Mouse (Mus musculus) common myeloid progenitor, adult 5-6 weeks (primary cell): ENCODE data around the gene Ovol3. TPM values are rescaled to one million over a fixed set of nuclear protein-coding genes. Genes with fewer than 3 reads are reported as not detected.
"Not testable (repeated sequence)": the region's sequence is repeated elsewhere in the genome, so short reads cannot be mapped to it uniquely, and the experiment has no call there.

Experiments used
- ATAC-seq: replicated peaks from 2 replicates; pipeline ENCODE4 v1.8.0; 2016; ENCODE audit warnings: low read depth, mild to moderate bottlenecking, moderate TSS enrichment, inconsistent platforms; ENCODE audit not compliant: poor library complexity, severe bottlenecking
- total RNA-seq: library from RNA; stranded (forward); fragments of 200-1000, 187-1606 nt; gene quantifications from 2 replicates; pipeline ENCODE4 v1.2.3, GENCODE M21; 2017

The Ovol3 gene
- not detected in 2 replicates for total RNA-seq

DNA sequence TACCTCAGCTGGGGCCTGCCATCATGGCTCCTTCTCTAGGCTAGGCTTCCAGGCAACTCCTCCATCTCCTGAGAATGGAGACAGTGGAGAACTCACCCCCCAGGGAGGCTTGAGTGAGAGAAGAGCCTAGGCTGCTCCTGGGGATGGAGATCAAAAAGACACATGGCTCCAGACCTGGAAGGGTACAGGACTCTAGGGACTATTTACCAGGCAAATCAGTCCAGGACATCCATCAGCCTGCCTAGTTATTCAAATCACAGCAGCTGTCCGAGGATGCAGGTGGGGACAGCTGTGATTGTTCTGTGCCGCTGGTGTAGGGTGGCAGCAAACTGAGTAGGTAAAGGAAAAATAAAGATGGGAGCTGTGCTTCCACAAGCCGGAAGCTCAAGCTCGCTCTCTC lies at the start of gene Ovol3:
Gene Ovol3 (minus strand): TSS at position 101 of the 400 bp plus-strand sequence.
- no peak for ATAC-seq

DNA sequence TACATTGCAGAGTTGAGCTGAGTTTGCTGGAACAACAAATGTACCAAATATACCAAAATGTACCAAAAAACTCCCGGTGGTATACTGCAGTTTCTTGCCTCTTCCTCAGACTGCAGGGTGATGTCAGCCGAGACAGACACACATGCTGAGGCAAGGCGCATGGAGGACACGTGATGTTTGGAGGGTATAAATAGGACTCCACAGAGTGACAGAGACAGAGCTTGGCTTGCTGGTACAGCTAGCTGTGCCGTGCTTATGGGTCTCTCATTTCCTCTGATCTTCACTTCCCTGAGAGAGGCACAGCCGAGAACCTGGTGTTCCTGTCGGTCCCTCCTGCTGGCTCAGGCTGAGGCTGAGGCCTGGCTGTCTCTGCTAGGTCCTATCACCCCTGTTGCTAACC lies 47.2 kb upstream of the Ovol3 start:
- ATAC-seq, result no peak

DNA sequence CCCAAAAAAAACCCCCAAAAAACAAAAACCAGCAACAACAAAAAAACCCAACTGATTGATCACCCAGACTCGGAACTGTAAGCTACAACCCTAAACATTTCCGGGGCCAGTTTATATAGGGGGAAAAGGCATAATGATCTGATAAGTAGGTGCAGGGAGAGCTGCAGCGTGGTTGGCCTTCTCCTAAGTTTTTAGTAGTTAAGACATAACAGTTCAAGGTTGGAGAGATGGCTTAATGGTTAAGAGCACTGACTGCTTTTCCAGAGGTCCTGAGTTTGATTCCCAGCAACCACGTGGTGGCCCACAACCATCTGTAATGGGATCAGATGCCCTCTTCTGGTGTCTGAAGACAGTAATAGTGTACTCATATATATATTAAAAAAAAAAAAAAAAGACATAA lies 46.0 kb upstream of the Ovol3 start:
- no peak for ATAC-seq

DNA sequence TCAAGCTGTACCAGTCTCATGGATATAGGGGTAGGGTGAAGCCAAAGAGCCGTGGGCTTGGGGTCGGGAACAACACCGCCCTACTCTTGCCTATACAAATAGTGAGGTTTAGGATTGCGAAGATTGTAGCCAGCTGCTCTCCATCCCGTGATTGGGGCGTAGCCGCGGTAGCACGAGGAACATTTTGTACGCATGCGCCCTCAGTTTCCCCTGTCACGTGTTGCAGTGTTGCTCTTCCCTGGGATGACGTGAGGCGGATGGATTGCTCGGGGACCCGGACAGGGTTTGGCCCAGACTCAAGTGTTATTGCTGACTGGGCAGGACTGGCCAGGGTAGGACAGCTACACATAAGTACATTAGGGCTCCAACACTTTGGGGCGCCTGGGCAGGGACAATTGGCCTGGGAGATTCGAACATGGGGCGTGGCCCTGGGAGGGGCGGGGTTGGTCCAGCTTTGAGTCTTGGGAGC lies 45.2 kb upstream of the Ovol3 start:
- peak; percentile 59 for ATAC-seq

DNA sequence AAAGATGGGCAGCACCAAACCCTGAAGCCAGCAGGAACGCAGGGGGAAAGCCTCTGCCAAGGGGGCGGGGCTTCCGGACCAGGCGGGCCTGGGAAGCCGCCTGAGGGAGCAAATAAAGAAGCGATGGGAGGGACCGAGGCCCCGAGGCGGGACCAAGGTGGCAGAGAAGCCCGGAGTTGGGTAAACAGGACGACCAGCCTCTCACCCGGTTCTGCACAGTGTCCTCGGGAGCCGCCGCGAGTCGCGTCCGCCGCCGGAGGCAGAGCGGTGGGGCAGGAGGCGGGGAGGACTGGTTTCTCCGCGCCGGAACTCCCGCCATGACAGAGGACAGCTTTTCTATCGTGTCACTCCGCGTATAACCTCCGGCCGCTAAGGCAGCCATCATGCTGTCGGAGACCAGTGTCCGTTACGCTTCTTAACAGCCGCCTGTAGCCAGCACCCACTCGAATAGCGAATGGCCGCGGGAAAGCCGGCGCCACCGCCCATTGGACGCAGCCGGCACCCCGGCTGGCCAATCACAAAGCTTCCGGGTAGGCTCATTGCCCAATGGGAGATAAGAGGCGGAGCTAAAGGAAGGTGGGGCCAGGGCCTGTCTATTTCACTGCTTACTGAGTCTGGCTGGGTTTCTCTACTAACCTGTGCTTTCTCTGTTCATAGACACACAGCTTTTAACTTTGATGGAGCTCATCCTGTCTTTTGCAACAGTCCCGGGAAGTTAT lies 44.6 kb upstream of the Ovol3 start, which contains the start of the genes Thap8 and Wdr62:
Gene Thap8 (plus strand): TSS at position 144 of the 719 bp plus-strand sequence.
Gene Wdr62 (minus strand): TSS at position 469 of the 719 bp plus-strand sequence.
- peak; percentile 95 for ATAC-seq

DNA sequence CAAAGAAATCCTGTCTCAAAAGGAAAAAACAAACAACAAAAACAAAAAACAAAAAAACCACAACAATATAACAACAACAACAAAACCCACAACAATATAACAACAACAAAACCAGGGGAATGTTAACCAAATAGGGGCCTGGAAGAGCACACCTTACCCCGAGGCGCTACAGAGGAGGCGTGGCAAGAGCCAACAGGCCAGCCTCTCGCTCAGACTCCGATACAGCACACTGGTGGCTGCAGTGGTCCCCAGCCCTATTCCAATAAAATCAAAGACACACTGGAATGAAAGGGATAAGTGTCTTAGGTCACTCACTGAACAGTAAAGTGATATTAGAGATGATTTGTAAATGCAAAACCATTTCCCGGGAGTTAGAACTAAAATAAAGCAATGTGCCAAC lies 44.0 kb upstream of the Ovol3 start:
- ATAC-seq, result 0 out of 2 replicates have a peak, but pooled peaks have one; percentile 30

DNA sequence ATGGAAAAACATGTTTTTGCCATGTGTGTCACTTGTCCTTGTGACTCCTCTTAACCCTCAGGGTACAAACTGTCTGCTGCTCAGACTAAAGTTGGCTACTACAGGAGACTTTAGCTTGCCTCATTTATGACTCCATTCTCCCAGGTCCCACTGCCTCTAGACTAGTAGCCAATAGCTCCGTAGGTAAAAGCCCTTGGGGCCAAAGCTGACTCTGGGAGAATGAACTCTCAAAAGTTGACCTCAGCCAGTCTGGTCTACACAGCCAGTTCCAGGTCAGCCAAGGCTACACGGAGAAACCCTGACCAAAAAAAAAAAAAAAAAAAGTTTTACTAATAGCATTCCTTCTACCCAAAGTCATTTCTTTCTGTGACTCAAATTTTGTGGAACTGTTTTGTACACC lies 43.4 kb upstream of the Ovol3 start:
- ATAC-seq, result no peak

DNA sequence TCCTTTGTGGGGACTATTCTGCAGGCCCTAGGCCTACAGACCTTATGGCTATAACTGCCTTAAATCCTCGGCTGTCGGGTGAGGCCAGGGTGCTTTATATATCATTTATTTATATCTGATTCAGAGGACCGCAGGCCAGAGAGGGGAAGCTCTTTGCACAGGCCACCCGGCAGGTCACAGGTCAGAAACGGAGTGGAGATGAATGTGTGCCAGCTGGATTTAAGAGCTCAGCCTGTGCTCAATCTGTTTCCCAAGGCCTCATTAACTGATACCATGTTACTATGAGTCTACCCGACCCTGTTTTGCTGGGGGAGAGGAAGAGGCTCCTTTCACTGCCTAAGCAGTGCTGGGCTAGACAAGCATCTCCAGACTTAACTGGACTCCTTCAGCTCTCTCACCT lies 38.9 kb upstream of the Ovol3 start:
- no peak for ATAC-seq

DNA sequence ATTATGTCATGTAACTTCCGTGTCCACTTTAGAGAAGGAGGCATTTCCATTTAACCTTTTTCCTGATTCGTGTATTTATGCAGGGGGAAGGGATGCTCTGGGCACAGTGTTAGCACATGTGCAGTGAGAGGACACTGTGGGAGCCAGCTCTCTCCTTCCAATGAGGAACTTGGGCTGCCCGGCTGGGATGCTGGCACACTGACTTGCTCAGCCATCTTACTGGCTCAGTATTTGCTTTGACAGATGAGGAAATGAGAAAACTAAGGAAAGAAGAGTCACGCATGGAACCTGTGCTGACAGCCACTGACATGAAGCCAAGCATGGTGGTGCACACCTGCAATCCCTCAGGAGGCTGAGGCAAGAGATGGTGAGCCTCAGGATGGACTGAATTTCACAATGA lies 34.1 kb upstream of the Ovol3 start:
- ATAC-seq, result no peak

DNA sequence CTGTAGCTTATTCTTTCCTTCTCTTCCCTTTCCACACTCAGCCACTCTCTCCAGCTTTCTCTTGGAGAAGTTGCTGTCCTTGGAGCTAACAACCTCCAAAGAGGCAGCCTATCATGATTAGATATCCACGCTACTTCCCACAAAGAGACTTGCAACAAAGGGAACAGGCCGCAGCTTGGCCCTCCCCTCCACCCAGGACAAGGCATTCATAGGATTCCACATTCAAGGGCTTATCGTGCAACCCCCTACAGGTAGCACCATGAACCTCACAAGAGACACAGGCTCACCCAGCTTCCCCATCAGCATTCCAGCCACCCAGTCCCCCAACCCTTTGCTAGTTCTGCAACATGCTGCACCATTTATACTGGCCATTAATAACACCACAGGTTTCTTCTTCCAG lies 31.3 kb upstream of the Ovol3 start:
- no peak for ATAC-seq

DNA sequence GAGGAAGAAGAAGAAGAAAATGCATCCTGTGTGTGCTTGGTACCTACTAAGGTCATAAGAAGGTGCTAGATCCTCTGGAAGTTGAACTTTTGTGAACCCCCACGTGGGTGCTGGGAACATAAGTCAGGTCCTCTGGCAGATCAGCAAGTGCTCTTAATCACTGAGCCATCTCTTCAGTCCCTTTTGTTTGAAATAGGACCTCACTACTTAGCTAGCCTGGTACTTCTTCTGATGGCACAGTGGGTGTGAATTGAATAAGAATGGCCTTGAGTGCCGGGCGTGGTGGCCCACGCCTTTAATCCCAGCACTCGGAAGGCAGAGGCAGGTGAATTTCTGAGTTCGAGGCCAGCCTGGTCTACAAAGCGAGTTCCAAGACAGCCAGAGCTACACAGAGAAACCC lies 30.4 kb upstream of the Ovol3 start:
- ATAC-seq, result no peak

DNA sequence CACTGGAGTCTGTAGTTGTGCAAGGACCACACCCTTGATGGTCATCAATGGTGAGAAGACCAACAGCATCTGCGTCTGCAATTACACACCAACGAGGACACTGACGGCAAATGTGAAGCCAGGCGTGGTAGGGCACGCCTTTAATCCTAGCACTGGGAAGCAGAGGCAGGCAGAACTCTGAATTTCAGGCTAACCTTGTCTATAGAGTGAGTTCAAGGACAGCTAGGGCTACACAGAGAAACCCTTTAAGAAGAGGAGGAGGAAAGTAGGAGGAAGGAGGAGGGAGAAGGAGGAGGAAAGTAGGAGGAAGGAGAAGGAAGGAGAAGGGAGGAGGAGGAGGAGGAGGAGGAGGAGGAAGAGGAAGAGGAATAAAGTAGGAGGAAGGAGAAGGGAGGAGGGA lies 30.0 kb upstream of the Ovol3 start:
- ATAC-seq, result no peak

DNA sequence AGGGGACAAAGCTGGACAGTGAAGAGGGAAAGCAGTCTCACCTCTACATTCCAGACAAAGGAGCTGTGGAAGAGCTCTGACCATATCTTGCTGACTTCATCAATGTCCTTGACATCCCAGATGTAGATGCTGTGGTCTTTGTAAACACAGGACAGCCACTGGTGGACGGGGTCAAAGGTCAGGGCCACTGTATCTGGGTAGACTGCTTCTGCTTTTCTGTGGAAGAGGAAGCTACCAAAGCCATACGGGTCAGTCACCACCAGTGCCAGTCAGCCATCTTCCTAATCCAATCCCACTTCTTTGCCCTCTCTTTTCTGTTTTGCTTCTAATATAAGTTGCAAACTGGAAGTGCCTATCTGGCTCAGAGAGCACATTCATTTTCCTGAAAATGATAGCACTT lies 29.5 kb upstream of the Ovol3 start:
- ATAC-seq, result no peak

DNA sequence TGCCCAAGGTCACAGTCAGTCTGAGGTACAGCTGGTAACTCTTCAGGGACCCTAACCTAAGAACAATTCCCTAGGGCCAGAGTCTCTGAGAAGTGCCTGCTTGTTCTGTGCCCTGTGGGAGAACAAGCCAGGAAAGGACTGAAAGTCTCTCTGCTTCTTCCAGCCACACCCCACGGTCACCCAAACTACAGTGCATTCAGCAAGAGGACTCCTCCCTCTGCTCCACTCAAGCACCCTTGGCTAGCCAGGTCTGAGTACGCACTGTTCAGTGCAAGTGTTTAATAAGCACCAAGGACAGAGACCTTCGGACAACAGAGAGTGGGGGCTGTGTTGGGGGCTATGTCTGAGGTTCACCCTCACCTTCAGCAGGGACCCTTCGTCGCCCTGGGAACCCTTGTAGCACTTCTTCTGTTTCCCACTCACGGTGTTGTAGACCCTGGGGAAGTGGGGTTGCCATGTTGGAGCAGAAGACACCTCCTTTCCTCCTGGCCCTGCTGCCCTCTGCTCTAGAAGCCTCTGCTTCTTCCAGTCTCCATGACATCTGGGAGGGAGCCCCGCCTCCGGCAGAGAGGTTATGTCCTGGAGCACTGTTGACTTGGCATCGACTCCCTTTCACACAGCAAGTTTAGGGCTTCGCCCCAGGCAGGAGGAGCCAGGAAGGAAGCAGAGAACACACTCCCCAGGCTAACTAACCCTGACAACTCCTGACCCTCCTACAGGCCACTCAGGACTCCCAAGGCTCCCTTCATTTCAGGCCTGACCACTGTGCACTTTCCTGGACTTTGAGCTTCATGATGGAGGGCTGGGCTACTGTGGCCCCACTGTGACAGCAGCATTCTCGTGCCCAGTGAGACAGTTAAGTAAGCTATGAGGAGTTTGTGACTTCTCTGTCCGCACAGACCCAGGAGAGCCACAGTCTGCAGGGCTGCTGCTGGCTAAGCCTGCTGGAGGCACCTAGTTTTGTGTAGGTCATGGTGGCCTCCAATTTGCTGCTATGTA lies 16.7 kb upstream of the Ovol3 start:
- no peak for ATAC-seq

DNA sequence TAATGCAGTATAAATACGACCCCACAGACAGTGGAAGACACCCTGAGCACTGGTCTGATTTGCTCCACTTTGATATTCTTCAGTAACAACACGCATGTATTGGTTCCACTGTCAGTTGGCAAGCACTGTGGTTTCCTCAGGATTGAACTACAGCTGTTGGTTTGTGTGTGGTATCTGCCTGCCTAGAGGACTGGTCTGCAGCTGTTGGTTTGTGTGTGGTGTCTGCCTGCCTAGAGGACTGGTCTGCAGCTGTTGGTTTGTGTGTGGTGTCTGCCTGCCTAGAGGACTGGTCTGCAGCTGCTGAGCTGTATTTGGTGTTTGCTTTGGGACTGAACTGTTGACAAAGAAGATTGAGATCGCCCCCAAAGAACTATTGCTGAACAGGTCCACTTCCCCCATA lies 1.8 kb upstream of the Ovol3 start:
- ATAC-seq, result not testable (repeated sequence)

DNA sequence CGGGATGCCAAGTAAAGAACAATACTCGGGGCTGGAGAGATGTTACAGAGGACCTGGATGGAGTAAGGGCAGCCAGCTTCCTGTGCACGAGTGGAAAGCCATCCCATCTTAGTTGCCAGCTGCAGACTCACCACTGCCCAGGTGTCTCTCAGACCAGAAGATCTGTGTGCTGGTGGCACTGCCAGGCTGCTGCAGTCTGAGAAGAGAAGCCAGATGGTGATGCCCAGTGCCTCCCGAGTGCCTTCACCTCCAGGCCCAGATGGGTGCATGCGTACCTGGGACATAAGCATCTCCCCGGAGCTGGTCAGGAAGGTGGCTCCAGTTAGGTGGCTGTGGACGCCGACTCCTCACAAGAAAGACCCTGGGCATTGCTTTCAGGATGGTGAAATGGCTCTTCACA lies 434 bp downstream of the Ovol3 start:
- no peak for ATAC-seq

DNA sequence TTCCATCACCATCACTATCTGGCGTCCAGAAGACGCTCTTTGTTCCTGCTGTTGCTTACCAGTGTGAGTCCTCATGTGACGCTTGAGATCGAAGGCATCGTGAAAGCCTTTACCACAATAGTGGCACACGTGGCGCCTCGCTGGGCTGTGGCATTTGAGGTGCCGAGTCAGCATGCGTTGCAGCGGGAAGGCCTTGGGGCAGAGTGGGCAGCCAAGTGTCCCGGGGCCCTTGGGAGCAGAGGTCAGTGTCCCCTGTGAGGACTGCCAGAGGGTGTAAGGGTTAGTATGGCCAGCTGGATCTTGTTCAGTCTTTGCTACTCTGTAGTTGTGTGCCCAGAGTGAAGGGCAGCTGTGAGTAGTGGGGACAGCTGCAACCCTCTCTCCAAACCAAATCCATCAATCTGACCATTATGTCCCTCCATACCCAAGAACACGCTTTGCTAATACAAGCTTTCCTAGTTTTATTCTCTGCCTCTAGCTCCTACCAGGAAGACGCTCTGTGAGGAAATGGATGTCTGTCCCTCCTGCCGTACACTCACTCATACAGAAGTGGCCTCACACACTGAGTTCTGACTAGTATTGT lies 1.2 kb downstream of the Ovol3 start:
- ATAC-seq, result no peak

DNA sequence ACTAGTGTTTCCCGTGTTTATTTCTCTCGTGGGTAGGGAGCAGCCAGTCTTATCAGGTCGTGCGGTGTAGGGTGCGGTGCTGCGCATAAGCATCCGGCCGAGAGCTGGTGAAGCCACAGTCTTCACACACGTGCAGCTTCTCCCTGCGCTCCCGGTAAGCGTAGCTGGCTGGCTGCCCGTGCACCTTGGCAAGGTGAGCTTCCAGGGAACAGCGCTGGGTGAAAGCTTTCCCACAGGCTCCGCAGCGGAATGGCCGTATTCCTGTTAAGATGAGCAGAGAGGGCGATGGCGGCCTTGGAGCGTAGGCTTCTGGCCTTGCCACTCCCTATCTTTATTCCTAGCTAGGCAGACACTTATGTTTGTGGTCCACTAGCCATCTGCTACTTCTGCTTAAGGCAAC lies 2.1 kb downstream of the Ovol3 start:
- no peak for ATAC-seq

DNA sequence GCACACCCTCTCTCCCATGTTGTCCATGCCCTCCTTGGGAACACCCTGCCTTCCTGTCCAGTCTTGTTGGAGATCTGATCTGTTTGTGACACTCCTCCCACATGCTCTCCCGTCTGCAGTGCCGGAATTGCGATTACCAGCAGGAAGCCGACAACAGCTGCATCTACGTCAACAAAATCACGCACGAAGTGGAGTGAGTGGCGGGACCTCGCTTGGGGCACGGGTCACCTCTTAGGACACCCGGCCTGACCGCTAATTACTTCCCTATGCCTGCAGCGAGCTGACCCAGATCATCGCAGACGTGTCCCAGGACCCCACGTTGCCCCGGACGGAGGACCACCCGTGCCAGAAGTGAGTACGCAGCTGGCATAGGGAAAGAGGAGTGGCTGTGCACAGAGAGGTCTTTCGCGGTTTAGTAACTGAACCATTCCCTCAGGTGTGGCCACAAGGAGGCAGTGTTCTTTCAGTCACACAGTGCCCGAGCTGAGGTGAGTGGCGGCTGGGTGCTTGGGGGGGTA lies 2.8 kb downstream of the Ovol3 start:
- peak; percentile 34 for ATAC-seq

DNA sequence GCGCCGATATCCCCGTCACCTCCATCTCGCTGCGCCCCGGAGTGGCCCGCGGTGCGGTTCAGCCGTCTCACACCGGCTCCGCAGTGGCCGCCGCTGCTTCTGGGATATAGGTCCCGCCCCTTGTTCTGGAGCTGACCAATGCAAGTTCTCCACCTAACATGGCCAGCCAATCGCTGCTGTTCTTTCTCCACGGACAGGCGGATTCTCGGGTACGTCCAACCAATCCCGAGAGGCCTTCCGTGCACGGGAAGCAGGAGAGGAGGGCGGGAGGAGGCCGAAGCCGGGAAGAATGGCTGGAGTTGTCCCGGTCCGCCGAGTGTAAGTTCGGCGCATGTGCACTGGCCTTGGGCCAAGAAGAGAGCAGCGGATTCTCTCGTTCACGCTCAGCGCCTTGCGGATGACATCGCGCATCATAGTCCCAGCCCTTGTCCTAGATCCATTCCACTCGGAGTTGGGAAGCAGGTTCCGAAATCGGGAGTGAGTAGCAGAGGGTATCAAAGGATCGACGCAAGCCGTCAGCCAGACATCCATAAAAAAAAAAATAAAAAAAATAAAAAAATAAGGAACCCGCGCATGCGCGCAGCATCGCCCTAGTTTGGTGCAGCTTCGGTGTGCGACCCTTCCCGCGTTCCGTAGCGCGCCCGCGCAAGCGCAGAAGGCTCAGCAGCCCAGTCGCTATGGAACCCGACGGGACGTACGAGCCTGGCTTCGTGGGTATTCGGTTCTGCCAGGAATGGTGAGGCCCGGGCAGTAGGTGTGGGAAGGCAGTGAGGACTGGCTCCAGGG lies 3.7 kb downstream of the Ovol3 start, which contains the start of the genes Polr2i and Tbcb:
Gene Polr2i (plus strand): TSS at position 280 of the 786 bp plus-strand sequence.
Gene Tbcb (minus strand): TSS at position 604 of the 786 bp plus-strand sequence.
- ATAC-seq, result peak; percentile 96
